Mouse (Mus musculus) hindbrain, embryonic 12.5 days (tissue): Measurements from ENCODE around the gene Larp4. TPM values are rescaled to one million over a fixed set of nuclear protein-coding genes. Genes with fewer than 3 reads are reported as not detected.

Experiments
- ATAC-seq: fragments of 200-750 bp; cut with Nextera tagmentation; 2 replicates; pipeline ENCODE4 v1.8.0; 2017; ENCODE audit warnings: moderate TSS enrichment; ENCODE audit not compliant: low FRiP score
- H3K27ac ChIP-seq: fragments of 300-500 bp; sonication (generic); 2 replicates; pipeline ENCODE4 v1.5.1; 2016; ENCODE audit warnings: mild to moderate bottlenecking
- H3K27me3 ChIP-seq: fragments of 300-500 bp; sonication (generic); 2 replicates; pipeline ENCODE4 v1.6.1; 2016; ENCODE audit warnings: mild to moderate bottlenecking
- H3K36me3 ChIP-seq: fragments of 300-500 bp; sonication (generic); 2 replicates; pipeline ENCODE4 v1.6.1; 2016; ENCODE audit warnings: mild to moderate bottlenecking
- H3K4me1 ChIP-seq: fragments of 300-500 bp; sonication (generic); 2 replicates; pipeline ENCODE4 v1.6.1; 2016
- H3K4me2 ChIP-seq: fragments of 300-500 bp; sonication (generic); replicated peaks from 2 replicates; pipeline ENCODE4 v1.6.1; 2016; ENCODE audit warnings: mild to moderate bottlenecking
- H3K4me3 ChIP-seq: fragments of 300-500 bp; sonication (generic); 2 replicates; pipeline ENCODE4 v1.5.1; 2016; ENCODE audit warnings: mild to moderate bottlenecking
- H3K9ac ChIP-seq: fragments of 300-500 bp; sonication (generic); 2 replicates; pipeline ENCODE4 v1.6.1; 2016; ENCODE audit warnings: mild to moderate bottlenecking, moderate library complexity
- H3K9me3 ChIP-seq: fragments of 300-500 bp; sonication (generic); replicated peaks from 2 replicates; pipeline ENCODE4 v1.6.1; 2016; ENCODE audit warnings: mild to moderate bottlenecking
- WGBS: fragments of 180-500 bp; shearing (Covaris S2); methylation state at CpG from one replicate; pipeline ENCODE4 v1.1.7; 2016; 5-methylcytosine and 5-hydroxymethylcytosine counted together
- polyA plus RNA-seq: library from polyadenylated mRNA; unstranded; fragments of >200 nt; fragmentation: Nextera tagmentation; extraction: Ambion mirVana; gene quantifications from 2 replicates; pipeline ENCODE4 v1.2.1, GENCODE M21; 2016

Gene Larp4
- polyA plus RNA-seq, 1 experiment from 2014 or later, result 31.2 TPM

GRCm38 (mm10) chr15:100063229-100063773, 93.4 kb downstream of the Larp4 start:
- WGBS, result 97% methylated on average over 13 of the region's 13 CpGs
- H3K36me3 ChIP-seq, result no peaks in the 10 kb centered on the region
- no peak overlapping the region for H3K9ac ChIP-seq
- no peak for ATAC-seq
- no peak overlapping the region for H3K4me2 ChIP-seq
- H3K4me3 ChIP-seq, result no peak overlapping the region
- H3K27ac ChIP-seq, result no peak overlapping the region
- H3K9me3 ChIP-seq, result no peaks in the 10 kb centered on the region
- H3K27me3 ChIP-seq, result no peaks in the 10 kb centered on the region
- H3K4me1 ChIP-seq, result peaks cover 3% of the 10 kb centered on the region; the same call in 1 of the 2 replicates

Other genes starting within 250 kb of the Larp4 start
- gene Cox14, start 244.4 kb upstream of the Larp4 start, polyA plus RNA-seq, result 152 and 156 TPM in 2 replicates
- 66.8 and 69.3 TPM in 2 replicates for gene Cers5, start 197.2 kb upstream of the Larp4 start, polyA plus RNA-seq
- 36.1 and 44.3 TPM in 2 replicates for gene Lima1, start 94.6 kb upstream of the Larp4 start, polyA plus RNA-seq
- 0.03 TPM in 1 of 2 replicates, not detected in the other for gene Fam186a, start 3.0 kb upstream of the Larp4 start, polyA plus RNA-seq
- gene Dip2b, start 68.6 kb downstream of the Larp4 start, polyA plus RNA-seq, result 26.8 and 27.5 TPM in 2 replicates